27 mouse cellular contexts compared by ENCODE assay signal in genomic region chr6:106838053-106838452, GRCm38 (mm10). TPM values are rescaled to one million over a fixed set of nuclear protein-coding genes. Genes with fewer than 3 reads are reported as not detected.
DNase-seq lines count a peak whose midpoint lies in the region; ATAC-seq and TF ChIP-seq lines count a peak whose summit lies in the region.
"Had no signal": no experiment of that assay in that cellular context is flagged by ENCODE, and none has a peak within 500 bp of the region (broad histone marks: within the 10 kb centered on the region; RNA-seq: fewer than 3 reads in every experiment).

No protein-coding gene starts in this region.

- DNase-seq in kidney, postnatal 10 days = no peak
- peak; percentile 2 for DNase-seq in midbrain, postnatal 0 days (ENCODE audit: low spot score)
- no peak for DNase-seq in midbrain, embryonic 10.5 days (ENCODE audit: low spot score)
- DNase-seq in limb, embryonic 14.5 days (ENCODE audit: low spot score) = peak; percentile 22
- no peak for DNase-seq in right cerebral cortex, postnatal 25 days
- no peak for DNase-seq in gastrocnemius, postnatal 25 days
- DNase-seq: adrenal gland, postnatal 14 days; cerebellum, adult 11 months; cerebellum, adult 9-10 months; cerebellum, postnatal 36 days; gastrocnemius, postnatal 10 days; heart, postnatal 14 days; liver; lung, adult 2 months; lung, postnatal 10 days; spleen, adult 18-20 months; thymus, adult 2 months; thymus, postnatal 36 days had no signal

- no peak overlapping the region for H3K4me3 ChIP-seq in kidney, embryonic 15.5 days (replicated peaks)
- no peak overlapping the region for H3K4me3 ChIP-seq in midbrain, postnatal 0 days (ENCODE audit: low read depth, low read length)
- H3K4me3 ChIP-seq in midbrain, embryonic 10.5 days = no peak overlapping the region
- H3K4me3 ChIP-seq in limb, embryonic 14.5 days (replicated peaks; ENCODE audit: low read length) = no peak overlapping the region
- H3K4me3 ChIP-seq: forebrain, embryonic 13.5 days; hindbrain, embryonic 10.5 days; hindbrain, embryonic 15.5 days; layer of hippocampus, adult 2 months had no signal

- no peaks in the 10 kb centered on the region for H3K27me3 ChIP-seq in kidney, embryonic 15.5 days
- H3K27me3 ChIP-seq in midbrain, postnatal 0 days (ENCODE audit: insufficient read depth, low read length) = no peaks in the 10 kb centered on the region
- no peaks in the 10 kb centered on the region for H3K27me3 ChIP-seq in midbrain, embryonic 10.5 days (ENCODE audit: low read depth, poor library complexity, severe bottlenecking)
- no peaks in the 10 kb centered on the region for H3K27me3 ChIP-seq in limb, embryonic 14.5 days (ENCODE audit: control insufficient read depth, insufficient read depth, low read length)
- H3K27me3 ChIP-seq: forebrain, embryonic 13.5 days; hindbrain, embryonic 15.5 days had no signal

- ATAC-seq in kidney, embryonic 15.5 days (replicated peaks; ENCODE audit: low FRiP score) = peak; percentile 79
- ATAC-seq in midbrain, postnatal 0 days (ENCODE audit: low FRiP score) = no peak
- ATAC-seq in limb, embryonic 14.5 days (ENCODE audit: low FRiP score, low read depth) = peak; percentile 26; the same call in 1 of the 2 replicates
- ATAC-seq: CD4-positive, CD25-positive, alpha-beta regulatory T cell, adult 4 months; forebrain, embryonic 13.5 days; inflammation-experienced regulatory T-cells, adult 6 months had no signal

- H3K4me1 ChIP-seq in kidney, embryonic 15.5 days = no peaks in the 10 kb centered on the region
- no peaks in the 10 kb centered on the region for H3K4me1 ChIP-seq in midbrain, postnatal 0 days (ENCODE audit: insufficient read depth, low read length)
- no peaks in the 10 kb centered on the region for H3K4me1 ChIP-seq in midbrain, embryonic 10.5 days
- H3K4me1 ChIP-seq in limb, embryonic 14.5 days (ENCODE audit: control insufficient read depth, insufficient read depth, low read length) = 0 out of 2 replicates have a peak, but pooled peaks cover 5% of the 10 kb centered on the region
- H3K4me1 ChIP-seq: forebrain, embryonic 13.5 days; hindbrain, embryonic 10.5 days had no signal

- H3K36me3 ChIP-seq in kidney, embryonic 15.5 days = no peaks in the 10 kb centered on the region
- no peaks in the 10 kb centered on the region for H3K36me3 ChIP-seq in midbrain, postnatal 0 days (ENCODE audit: insufficient read depth, low read length)
- no peaks in the 10 kb centered on the region for H3K36me3 ChIP-seq in midbrain, embryonic 10.5 days
- H3K36me3 ChIP-seq in limb, embryonic 14.5 days (ENCODE audit: control insufficient read depth, insufficient read depth, low read length) = no peaks in the 10 kb centered on the region
- H3K36me3 ChIP-seq: hindbrain, embryonic 10.5 days; hindbrain, embryonic 15.5 days had no signal

- no peaks in the 10 kb centered on the region for H3K9me3 ChIP-seq in kidney, embryonic 15.5 days (replicated peaks)
- no peaks in the 10 kb centered on the region for H3K9me3 ChIP-seq in midbrain, postnatal 0 days (ENCODE audit: low read length)
- no peaks in the 10 kb centered on the region for H3K9me3 ChIP-seq in midbrain, embryonic 10.5 days (replicated peaks)
- H3K9me3 ChIP-seq in limb, embryonic 14.5 days (ENCODE audit: control insufficient read depth, low read length) = no peaks in the 10 kb centered on the region
- H3K9me3 ChIP-seq: forebrain, embryonic 13.5 days; hindbrain, embryonic 10.5 days; hindbrain, embryonic 15.5 days had no signal

- no peak for TF ChIP-seq CTCF in midbrain, postnatal 0 days (IDR thresholded peaks at IDR 0.05)

- 54% methylated on average over 3 of the region's 3 CpGs for WGBS in kidney, embryonic 15.5 days
- 50% methylated on average over 3 of the region's 3 CpGs for WGBS in midbrain, postnatal 0 days
- WGBS in midbrain, embryonic 10.5 days = 84% methylated on average over 3 of the region's 3 CpGs
- 28% methylated on average over 3 of the region's 3 CpGs for WGBS in limb, embryonic 14.5 days

- H3K27ac ChIP-seq in kidney, embryonic 15.5 days = no peak overlapping the region
- no peak overlapping the region for H3K27ac ChIP-seq in midbrain, postnatal 0 days (ENCODE audit: low read depth, low read length)
- H3K27ac ChIP-seq in midbrain, embryonic 10.5 days (replicated peaks) = no peak overlapping the region
- H3K27ac ChIP-seq in limb, embryonic 14.5 days (replicated peaks; ENCODE audit: low read depth, low read length) = no peak overlapping the region
- H3K27ac ChIP-seq: forebrain, embryonic 13.5 days; hindbrain, embryonic 10.5 days; hindbrain, embryonic 15.5 days; layer of hippocampus, adult 2 months; liver, embryonic 14.5 days; macrophage had no signal

- TF ChIP-seq POLR2A in limb, embryonic 14.5 days (IDR thresholded peaks at IDR 0.05; ENCODE audit: borderline replicate concordance, extremely low read depth, insufficient read depth, insufficient read length) = no peak

- no peak overlapping the region for H3K4me2 ChIP-seq in kidney, embryonic 15.5 days
- H3K4me2 ChIP-seq in midbrain, postnatal 0 days (ENCODE audit: low read depth, low read length, poor library complexity, severe bottlenecking) = no peak overlapping the region
- H3K4me2 ChIP-seq in limb, embryonic 14.5 days (replicated peaks; ENCODE audit: low read depth, low read length, severe bottlenecking) = no peak overlapping the region
- H3K4me2 ChIP-seq: forebrain, embryonic 13.5 days; hindbrain, embryonic 15.5 days had no signal

- no peak overlapping the region for H3K9ac ChIP-seq in kidney, embryonic 15.5 days
- H3K9ac ChIP-seq in midbrain, postnatal 0 days (replicated peaks; ENCODE audit: low read length, poor library complexity, severe bottlenecking) = no peak overlapping the region
- H3K9ac ChIP-seq in limb, embryonic 14.5 days (ENCODE audit: low read depth, low read length, severe bottlenecking) = no peak overlapping the region
- H3K9ac ChIP-seq: forebrain, embryonic 13.5 days; hindbrain, embryonic 15.5 days; liver, embryonic 14.5 days had no signal

RNA-seq across cellular contexts. Expression of gene Crbn, which starts 38.2 kb away (rescaled TPM):
- polyA plus RNA-seq in kidney, embryonic 15.5 days (2015; fragmentation: Nextera tagmentation; extraction: Ambion mirVana) = 47.2 and 47.8 TPM in 2 replicates
- 48.0 and 53.1 TPM in 2 replicates for total RNA-seq in midbrain, postnatal 0 days (2014; rRNA removed)
- polyA plus RNA-seq in midbrain, postnatal 0 days (2015; fragmentation: Nextera tagmentation; extraction: Ambion mirVana) = 51.2 and 53.8 TPM in 2 replicates
- 44.3 and 49.8 TPM in 2 replicates for polyA plus RNA-seq in midbrain, embryonic 10.5 days (2016; fragmentation: Nextera tagmentation; extraction: Ambion mirVana)
- polyA plus RNA-seq in limb, embryonic 14.5 days (2012; rRNA removed) = 16.9 and 22.4 TPM in 2 replicates
- 44.3 and 46.3 TPM in 2 replicates for polyA plus RNA-seq in limb, embryonic 14.5 days (2014; fragmentation: Nextera tagmentation; extraction: Ambion mirVana)
- total RNA-seq in gastrocnemius, postnatal 25 days (2021) = 10 to 100 TPM; 33.6 to 36.4 TPM

Comparison
In these comparisons a context has a peak if more than half of its experiments do, and no peak if none do; other contexts are left out.
1. DNase-seq: peak in midbrain, postnatal 0 days (single experiment) and limb, embryonic 14.5 days (single experiment); none in kidney, postnatal 10 days (single experiment), midbrain, embryonic 10.5 days (single experiment), right cerebral cortex, postnatal 25 days (single experiment) and gastrocnemius, postnatal 25 days (single experiment).